Mouse (Mus musculus): ENCODE measurements around the gene Grik3.
"Not testable (repeated sequence)": the region's sequence is repeated elsewhere in the genome, so short reads cannot be mapped to it uniquely, and the experiment has no call there.

The Grik3 gene

DNA sequence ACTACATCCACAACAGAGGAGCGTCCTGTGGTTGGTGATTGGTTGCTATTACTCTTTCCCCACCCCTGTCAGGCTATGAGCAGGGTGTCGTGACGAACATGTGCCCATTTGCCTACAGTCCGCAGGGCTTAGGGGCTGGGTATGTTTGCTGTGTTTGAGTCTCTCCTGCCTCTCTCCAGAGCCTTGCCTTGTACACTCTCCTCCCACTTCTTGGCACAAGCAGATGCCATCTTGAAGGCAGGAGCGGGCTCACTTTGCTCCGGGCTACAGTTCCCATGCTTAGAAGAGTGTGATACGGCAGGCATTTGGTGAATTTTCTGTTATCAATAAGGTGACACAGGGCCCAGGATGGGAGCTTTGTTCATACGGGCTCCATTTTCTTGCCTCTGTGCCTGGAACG, 104.5 kb downstream of the Grik3 start:
- DNase-seq: no peak

DNA sequence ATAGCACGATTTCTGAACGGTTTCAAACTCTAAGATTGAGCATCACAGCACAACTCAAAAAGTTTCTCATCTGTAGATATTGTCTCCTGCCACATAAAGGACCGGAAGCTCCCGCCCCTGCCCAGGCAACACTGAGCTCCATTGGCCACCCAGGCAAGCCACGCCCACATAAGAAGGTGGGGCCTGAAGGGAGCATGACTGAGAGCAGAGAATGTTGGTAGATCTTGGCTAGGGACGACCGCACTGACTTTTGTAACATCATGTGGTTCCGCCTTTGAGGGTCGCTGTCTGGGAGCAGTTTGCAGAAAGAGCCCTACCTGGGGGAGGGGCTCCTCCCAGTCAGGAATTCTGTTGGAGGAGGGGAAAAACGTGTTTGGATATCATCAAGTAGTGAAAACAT, 108.2 kb downstream of the Grik3 start:
- DNase-seq: no peak

DNA sequence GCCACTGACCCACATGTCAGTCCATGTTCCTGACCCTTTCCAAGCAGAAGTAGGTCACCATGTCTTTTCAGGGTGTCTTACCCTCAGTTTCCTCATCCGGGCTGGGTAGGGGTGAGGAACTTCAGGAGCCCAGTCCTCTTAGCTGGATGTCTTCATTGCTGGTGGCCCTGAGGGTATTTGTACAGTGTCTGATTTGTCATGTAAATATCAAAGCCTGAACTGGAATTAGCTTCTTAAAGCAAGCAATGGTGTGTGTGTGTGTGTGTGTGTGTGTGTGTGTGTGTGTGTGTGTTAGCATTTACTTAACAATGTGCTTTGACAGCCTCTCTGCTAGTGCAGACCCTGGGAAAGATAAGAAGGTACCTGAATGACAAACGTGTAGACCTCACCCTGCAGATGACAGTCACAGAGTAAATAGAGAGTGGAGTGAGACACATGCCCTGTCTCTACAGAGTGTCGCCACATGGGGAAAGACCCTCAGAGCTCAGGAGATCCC, 109.1 kb downstream of the Grik3 start:
- DNase-seq: no peak

DNA sequence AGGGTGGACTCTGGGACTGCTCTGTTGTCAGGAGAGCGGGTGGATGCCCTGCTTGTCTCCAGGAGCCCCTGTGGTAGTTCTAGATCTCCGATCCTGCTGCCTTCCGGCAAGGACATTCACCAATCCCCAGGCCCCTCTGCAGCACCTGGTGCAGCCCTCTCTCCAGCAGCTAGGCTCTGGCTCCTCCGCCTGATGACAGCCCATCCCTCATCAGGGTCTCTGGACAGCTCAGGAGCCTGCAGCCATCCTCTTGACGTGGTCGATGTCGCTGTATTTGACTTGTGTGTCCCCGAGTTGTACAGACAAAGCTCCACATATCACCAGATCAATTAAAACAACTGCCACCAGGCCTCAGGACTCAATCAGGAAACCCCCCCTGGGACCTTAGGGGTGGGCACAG, 110.1 kb downstream of the Grik3 start:
- DNase-seq: no peak

DNA sequence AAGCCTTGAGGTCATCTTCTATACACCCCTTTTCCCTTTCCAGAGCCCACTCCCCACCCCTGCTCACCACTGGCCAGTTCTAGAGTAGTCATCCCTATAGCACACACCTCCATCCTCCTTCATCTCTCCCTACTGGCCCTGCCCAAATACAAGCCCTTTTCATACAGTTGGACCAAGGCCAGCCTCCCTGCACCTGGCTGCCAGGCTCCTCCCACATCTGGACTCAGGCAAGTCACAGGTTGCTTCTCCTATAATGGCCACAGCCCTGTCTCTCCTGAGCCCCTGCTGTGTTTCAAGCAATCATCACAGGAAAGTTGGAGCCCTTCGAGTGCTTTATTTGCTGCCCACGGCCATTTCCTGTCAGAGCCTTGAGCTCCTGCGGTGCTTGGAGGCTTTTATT, 110.8 kb downstream of the Grik3 start:
- no peak for DNase-seq

DNA sequence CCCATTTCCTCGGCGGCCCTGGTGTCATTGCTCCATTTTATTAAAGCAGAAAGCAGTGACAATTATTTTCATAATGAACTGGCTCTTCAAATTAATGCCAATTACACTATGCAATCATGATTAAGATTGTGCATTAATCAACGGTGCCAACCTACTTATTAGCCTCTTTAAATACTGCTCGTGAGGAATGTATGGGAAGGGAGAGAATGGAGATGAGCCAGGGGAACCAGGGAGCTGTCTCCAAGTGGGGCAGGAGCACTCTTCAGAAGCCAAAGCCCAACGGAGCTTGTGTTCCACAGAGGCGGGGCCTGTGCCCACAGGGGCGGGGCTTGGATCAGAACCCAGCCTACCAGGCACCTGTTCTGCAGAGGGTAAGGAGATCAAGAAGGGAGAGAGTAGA, 114.0 kb downstream of the Grik3 start:
- no peak for DNase-seq

DNA sequence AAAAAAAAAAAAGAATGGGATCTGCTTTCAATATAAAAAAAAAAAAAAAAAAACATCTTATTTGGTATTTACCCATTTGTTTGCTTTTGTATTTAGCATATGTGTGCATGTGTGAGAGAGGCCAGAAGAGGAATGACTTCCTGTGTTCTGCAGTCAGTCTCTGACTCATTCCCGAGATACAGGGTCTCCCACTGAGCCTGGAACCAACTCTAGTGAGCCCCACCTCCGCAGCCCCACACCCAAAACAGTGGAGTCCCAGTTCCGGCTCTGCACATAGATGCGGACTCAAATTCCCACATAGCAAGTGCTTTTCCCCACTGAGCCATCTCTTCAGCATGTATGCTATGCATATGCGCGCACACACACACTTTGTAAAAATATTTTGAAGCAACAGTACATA, 115.6 kb downstream of the Grik3 start:
- DNase-seq: no peak

DNA sequence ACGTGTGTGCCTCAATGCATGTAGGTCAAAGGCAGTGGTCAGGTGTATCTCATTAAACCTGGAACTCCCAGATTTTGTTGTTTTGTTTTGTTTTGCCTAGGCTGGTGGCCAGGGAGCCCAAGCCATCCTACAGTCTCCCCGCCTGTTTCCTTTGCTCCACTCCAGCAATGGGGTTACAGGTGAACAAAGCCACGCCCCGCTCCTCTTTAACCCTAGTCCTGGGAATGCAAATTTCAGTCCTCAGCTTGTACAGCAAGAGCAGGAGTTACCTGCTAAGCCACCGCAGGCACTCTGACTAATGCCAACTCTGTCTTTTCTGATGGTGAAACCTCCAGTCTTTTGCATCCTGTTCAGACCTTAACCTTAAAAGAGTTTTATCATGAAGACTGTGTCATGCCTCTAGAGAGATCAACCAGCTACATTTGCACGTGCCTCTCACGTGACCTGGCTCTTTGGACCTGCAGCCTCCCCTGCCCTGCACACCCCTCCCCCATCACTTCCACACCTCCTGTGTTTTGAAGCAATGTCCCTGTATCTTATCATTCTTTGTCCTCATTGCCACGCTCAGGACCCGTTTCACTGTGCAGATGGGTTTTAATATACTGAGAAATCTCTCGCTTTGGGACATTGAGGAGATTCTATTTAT, 117.0 kb downstream of the Grik3 start:
- no peak for DNase-seq

DNA sequence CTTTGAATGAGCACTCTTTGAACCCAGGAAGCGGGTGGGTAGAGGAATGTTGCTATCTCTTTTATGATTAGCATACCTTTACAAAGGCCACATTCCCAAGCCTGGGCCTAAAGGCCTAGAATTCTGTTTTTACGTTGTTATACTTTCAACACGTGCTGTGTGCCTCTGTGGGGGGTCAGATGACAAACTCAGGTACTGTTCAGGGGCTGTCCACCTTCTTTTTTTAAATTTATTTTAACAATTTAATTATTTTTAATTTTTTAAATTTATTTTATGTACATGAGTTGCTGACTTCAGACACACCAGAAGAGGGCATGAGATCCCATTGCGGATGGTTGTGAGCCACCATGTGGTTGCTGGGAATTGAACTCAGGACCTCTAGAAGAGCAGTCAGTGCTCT, 118.4 kb downstream of the Grik3 start:
- not testable (repeated sequence) for DNase-seq

DNA sequence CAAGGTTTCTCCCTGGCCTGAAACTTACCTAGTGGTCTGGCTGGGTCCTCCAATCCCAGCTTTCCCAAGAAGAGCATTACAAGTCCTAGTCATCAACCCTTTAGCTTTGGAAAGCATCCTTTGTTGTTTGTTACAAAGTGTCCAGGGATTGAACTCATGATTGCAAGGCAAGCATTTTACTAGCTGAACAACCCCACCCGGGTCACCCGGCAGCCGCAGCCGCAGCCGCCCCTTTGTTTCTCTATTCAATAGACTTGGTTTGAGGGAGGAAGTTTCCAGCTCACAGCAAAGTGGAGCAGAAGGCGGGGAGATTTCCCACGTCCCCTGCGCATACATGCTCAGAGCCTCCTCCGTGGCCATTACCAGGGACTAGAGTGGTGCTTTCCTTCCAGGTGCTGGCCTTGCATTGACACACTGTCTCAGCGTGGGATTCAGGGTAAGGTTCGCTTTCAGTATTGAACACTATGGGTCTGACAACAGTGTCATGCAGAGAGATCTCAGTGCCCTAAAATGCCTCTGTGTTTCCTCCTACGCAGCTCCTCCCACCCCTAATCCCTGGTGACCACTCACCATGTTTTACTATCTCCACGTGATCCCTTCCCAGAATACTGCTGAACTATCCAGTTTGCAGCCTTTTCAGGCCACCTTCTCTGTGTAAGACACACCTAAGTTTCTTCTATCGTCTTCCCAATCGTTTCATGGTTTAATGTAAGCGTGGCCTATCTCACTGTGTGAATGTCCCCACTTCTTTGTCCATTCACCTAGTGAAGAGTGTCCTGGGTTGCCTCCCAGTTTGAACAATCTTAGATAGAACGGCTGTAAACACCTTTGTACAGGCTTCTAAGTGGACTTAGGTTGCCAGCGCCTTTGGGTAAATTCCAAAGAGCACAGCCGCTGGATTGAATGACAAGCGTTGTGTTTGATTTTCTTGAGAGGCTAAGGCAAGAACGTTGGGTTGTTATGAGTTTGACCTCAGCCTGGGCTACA, 119.1 kb downstream of the Grik3 start:
- no peak for DNase-seq

DNA sequence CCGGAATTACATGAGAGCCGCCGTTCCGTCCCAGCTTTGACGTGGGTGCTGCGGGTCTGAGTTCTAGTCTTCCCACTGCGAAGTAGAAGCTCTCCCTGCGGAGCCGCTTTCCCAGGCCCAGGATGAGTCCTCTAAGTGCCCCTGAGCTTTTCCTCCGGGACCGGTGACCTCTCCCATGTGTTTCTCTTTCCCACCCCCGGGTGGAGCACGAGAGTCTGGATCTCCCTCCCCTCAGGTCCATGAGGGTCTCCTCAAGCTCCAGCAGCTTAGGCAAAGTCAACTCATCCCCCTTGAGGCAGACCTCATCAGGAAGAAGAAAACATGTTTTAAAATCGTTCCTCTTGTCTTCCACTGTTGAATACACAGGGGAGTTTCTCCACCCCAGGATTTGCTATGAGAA, 127.4 kb downstream of the Grik3 start:
- DNase-seq: no peak

DNA sequence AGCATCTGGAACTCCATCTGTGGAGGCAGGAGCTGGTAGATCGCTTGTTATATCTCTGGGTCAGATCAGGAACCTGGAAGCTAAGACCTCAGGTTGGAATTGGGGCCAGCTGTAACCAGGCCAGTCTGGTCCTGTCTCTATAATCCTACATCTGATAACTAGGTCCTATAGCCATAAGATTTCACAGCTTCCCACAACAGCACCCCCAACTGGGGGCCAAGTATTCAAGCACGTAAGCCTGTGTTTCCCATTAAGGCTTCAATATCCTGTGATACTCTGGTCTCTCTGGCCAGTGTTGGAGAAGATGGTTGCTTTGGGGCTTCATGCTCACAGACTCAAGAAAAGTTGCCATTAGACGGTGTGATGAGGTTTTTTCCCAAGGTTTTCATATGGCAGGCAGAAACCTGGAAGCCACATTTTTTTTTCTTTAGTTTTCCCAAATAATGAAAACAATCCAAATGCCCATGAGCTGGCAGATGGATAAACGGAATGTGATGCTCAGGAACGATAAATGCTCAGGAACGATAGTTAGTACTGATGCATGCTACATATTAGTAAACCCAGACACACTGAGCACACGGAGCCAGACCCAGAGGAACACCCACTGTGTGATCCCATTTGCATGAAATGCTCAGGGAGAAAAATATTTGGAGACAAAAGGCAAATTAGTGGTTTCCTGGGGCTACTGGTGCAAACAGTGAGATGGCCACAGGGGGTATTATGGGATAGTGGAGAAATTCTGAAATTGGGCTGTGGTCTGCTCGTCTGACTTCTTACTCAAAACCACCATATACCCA, 128.2 kb downstream of the Grik3 start:
- no peak for DNase-seq

DNA sequence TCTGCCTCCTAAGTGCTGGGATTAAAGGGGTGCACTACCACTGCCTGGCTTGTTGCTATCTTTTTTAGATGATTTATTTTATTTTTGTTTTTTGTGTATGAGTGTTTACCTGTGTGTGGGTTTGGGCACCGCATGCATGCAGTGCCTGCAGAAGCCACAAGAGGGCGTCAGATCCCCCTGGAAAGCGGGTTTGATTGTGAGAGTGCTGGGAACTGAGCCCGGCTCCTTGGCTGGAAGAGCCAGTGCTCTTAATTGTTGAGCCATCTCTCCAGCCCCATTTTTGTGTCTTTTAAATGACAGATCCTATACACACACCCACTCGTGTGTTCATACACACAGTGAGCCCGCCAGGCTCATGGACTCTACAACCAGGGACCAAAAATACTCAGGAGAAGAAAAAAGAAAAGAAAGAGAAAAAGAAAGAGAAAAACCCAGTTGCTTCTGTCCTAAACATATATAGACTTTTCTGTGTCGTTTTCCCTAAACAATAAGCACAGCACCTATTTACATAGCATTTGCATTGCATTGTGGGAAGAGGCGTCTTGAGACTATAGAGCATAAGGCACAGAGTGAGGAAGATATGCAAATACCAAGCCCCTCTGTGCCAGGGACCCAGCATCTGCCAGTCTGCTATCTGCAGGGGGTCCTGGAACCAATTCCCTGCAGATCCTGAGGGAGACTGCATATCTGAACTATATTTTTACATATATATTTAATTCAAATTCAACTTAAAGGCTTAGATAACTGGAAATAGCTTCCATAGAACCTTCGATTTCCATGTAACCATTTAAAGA, 134.6 kb downstream of the Grik3 start:
- DNase-seq: no peak

DNA sequence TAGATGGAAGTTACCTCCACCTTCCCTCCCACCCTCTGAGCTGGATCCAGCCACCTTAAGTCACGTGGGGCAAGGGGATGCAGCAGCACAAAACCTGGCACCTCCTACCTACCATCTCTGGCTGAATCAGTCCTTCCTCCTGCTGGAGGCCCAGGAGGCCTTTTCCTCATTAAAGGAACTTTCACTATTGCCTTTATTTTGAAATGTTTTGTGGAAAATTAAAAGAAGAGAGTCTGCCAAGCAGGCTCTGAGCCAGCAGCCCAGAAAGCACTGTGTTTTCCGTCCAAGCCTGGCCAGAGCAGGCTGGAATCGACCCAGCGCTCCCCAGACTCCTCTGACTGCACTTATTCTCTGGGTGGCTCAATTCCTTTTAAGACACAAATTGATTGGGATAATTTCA, 139.0 kb downstream of the Grik3 start:
- DNase-seq: no peak

DNA sequence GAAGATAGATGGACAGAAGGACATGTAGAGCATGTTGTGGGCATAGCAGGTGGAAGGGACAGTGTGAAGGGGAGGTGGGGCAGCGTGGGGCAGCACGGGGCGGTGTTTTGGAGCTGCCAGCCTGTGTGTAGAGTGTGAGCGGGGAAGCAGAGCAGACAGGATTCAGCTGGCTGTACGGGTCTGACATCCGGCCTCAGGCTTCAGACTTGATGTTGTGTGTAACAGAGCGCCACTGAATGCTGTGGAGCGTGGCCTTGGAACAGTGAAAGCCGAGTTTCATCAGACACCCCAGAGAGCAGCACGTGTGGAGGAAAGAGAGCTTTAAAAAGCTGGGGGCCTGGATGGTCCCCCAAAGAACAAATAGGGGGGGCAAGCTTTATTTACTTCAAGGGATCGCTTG, 144.5 kb downstream of the Grik3 start:
- DNase-seq: no peak

DNA sequence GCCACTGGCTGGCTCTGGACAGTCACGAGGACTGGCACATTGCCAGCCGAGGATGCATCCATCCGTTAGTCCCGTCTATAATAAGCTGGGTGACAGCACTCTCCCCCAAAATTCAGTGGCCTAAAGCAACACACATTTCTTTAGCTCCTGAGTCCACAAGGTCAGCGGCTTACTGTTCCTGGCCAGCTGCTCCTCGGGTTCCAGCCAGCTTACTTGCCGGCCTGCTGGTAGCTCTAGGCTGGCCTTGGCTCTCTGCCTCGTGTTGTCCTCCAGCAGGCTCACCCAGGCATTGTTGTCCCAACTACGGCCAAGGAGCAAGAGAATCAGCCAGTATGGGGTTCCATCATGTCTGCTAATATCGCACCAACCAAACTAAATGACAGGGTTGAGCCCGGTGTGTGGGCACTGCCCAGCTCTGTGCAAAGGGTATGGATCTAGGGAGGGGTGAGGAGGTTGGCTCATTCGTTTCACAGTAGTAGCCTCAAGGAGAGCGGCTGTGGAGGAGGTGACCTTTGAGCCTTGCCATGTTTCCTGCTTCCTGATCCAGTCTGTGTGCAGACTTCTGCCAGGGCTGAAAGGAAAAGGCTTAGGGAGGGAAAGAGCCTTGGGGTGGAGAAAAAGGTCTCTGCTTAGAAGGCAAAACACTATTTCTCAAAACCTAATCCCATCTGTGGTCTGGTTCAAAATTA, 146.3 kb downstream of the Grik3 start:
- no peak for DNase-seq

DNA sequence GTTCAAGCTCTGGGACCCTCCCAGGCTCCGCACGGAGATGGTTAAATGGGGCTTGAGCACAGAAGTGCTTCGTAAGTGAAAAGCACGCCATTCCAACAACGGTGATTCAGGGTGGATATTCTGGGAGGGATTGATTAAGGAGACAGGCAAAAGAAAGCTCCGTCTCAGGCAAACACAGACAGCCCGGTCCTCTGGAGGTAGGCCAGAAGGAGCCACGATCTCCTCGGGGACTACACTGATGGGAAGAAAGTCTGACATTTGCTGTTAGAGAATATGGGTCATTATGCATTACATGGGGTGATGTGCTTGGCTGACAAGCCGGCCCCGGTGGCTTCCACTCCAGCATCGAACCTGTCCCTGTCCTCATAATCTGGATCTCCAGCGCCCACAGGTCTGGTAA, 146.9 kb downstream of the Grik3 start:
- no peak for DNase-seq

DNA sequence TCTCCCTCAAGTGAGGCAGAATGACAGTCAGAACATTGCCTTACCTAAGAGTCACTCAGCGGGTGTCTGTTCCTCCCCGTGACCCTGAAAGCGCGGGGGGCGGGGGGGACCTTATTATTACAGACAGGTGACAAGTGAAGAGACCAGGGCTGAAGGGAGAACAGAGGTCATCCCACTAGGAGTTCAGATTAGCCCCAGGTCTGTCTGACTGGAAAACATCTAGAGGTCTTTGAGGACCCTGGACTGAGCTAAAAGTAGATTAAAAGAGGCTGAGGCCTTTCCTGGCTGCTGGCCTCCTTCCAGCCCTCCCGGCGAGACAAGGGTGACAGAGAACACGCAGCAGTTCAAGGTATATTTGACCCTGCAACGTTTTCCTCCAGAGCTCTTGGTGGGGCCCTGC, 150.0 kb downstream of the Grik3 start:
- DNase-seq: no peak

DNA sequence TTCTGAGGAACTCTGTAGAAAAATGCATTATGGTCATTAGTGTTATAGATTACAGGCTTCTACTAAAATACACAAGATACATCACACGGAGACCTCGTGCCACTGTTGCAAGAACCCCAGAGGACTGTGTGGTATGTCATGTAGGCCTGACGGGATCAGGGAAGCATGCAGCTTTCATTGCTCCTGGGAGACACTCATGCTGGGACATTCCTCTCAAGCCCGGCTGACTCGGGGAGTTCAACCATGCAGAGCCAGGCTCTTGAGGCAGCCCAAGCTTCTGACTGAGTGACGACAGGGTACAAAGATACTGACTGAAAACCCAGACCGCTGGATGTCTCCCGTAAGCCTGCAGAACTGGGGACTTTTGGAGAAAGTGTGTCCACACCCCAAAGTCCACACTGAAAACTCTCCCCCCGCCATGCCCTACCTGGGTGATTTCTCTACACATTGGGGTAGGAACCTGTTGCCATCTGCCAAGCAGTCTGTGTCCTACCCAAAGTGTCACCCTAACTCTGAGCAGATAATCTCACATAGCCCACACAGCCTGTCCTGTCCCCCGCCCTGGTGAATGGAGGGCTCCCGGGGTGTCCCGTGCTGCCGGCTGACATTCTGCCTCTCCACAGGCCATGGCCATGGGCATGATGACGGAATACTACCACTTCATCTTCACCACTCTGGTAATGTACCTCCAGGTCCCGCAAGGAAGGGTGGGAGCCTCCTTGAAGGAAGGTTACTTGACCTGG, 150.6 kb downstream of the Grik3 start:
- DNase-seq: no peak

DNA sequence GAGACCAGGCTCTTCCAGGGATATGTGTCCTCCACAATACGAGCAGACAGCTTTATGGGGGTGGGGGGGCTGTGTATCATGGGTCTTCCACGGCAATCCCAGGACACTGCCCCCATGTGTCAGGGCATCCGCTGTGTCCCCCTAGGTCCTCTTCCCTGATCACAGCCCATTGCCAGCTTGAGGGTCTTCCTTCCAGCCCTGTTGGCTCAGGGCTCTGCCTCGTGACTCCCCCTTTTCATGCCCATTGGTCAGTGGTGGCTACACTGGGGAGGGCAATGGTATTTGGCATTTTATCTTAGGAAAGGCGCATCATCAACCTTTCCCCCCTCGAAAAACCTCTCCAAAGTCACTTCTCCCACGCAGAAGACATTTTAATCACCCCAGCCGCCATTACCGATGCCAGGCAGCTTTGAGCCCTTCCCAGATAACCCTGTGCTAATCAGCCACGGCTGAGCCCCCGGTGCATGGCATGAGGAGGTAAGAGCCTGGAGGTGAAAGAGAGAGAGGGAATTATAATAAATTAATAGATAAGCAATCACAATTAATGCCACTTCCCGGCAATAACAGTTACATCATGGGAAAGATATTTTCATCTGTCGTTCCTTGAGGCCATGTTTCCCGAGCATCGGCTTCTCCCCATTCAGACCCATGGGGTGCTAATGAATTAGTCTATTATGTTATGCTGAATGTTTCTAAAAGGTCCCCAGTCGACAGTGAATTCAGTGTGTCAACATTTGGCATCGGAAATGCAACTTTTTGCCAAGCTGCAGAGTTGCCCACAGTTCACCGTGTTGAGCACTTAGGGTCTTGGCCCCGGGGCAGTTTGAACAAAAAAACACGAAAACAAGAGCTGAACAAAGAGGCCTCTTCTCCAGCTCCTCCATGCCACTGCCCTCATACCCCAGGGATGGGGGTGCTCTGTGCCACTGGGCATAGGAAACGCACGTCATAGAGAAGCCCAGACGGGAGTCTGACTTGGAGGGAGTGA, 154.4 kb downstream of the Grik3 start:
- no peak for DNase-seq
